Mouse (Mus musculus): Measurements from ENCODE around the gene Smg6. TPM values are rescaled to one million over a fixed set of nuclear protein-coding genes. Genes with fewer than 3 reads are reported as not detected.

Gene Smg6
- polyA plus RNA-seq, 1 experiment from 2014 or later, result 18.5 TPM

DNA sequence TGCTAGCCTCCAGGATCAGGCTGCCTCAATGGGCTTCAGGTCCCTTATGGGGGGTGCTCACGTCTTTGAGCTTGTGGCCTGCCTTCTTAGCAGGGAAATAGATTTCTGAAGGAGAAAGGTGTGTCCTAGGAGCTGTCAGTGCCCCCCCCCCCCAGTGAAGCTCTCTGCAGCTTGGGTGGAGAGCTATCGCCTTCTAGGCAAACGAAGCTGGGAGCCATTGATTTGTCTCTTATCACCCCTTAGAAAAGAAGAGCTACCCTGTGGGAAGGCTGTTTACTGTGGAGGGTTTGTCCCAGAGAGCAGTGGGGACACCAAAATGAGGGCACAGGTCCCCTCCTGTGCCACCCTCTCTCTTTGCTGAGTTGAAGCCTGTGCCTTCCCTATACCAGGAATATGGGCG is 284.5 kb downstream of the Smg6 start:
- WGBS, result 79% methylated on average over 4 of the region's 4 CpGs
- Histone ChIP-seq H3K4me3 (ENCODE audit: low read depth, low read length) (no peak overlapping the region), H3K9me3 (ENCODE audit: control insufficient read depth, low read length) (no peaks in the 10 kb centered on the region), H3K4me2 (ENCODE audit: low read depth, severe bottlenecking) (no peak overlapping the region), H3K27me3 (ENCODE audit: control insufficient read depth, insufficient read depth, low read length) (no peaks in the 10 kb centered on the region; the same call in 1 of the 2 replicates), H3K36me3 (ENCODE audit: control insufficient read depth, insufficient read depth, low read length) (no peaks in the 10 kb centered on the region), H3K4me1 (ENCODE audit: control insufficient read depth, insufficient read depth, low read length) (peaks cover 14% of the 10 kb centered on the region), H3K27ac (replicated peaks; ENCODE audit: low read depth, low read length) (no peak overlapping the region), H3K9ac (ENCODE audit: low read length) (no peak overlapping the region)
- no peak for ATAC-seq (ENCODE audit: insufficient number of reproducible peaks, low FRiP score, low TSS enrichment, low read depth)
- DNase-seq (ENCODE audit: low spot score), result no peak

DNA sequence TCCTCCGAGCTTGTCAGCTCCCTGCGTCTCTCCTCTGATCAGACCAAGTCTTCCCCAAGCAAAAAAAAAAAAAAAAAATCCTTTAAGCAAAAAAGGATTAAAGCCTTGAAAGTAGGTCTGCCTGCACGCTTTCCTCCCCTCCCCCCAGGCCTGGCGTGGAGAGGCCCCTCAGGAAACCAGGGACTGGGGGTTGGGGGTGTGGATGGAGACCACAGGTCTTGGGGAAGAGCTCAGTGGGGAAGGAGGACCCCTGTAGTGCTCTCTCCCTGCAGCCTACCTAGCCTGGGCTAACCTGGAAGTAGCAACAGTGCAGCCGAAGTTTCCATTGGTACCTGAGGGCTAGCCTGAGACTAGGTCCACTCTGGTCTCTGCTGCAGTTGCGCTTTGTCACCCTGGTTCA is 285.1 kb downstream of the Smg6 start:
- DNase-seq (ENCODE audit: low spot score) (no peak), ATAC-seq (ENCODE audit: insufficient number of reproducible peaks, low FRiP score, low TSS enrichment, low read depth) (no peak)
- no peak overlapping the region for H3K4me2 ChIP-seq (ENCODE audit: low read depth, severe bottlenecking)
- no peak overlapping the region for H3K4me3 ChIP-seq (ENCODE audit: low read depth, low read length)
- peaks cover 14% of the 10 kb centered on the region for H3K4me1 ChIP-seq (ENCODE audit: control insufficient read depth, insufficient read depth, low read length)
- no peaks in the 10 kb centered on the region; the same call in 1 of the 2 replicates for H3K27me3 ChIP-seq (ENCODE audit: control insufficient read depth, insufficient read depth, low read length)
- WGBS, result 45% methylated on average over 6 of the region's 6 CpGs
- no peak overlapping the region for H3K27ac ChIP-seq (replicated peaks; ENCODE audit: low read depth, low read length)
- H3K9me3 ChIP-seq (ENCODE audit: control insufficient read depth, low read length), result no peaks in the 10 kb centered on the region
- H3K36me3 ChIP-seq (ENCODE audit: control insufficient read depth, insufficient read depth, low read length), result no peaks in the 10 kb centered on the region
- H3K9ac ChIP-seq (ENCODE audit: low read length), result no peak overlapping the region

DNA sequence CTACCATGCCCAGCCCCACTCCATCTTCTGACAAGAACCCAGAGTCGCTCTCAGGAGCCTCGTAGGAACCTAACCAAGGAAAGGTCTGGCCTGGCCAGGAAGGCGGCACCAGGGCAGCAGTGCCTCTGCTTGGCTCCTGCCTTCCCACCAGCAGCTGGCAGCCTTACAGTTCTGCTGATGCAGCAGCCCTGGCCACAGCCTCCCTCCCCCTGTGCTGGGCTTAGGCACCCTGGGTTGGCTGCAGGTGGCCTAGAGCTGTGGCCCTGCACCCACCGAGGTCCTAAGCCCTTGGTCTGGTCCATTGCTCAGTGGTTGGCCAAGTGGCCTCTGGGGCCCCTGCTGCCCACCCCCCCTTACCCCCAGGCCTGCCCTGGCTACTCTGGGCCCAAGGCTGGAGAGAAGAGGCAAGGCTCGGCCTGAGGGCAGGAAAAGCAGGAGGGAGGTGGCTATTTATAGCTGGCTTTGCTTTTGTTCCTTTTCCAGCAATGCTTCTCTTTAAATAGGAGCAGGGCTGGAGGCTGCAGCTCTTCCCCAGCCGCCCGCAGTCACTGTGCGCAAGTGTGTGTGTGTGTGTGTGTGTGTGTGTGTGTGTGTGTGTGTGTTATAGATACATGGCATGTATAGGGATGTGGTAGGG is 286.5 kb downstream of the Smg6 start:
- WGBS, result 57% methylated on average over 8 of the region's 8 CpGs
- H3K9ac ChIP-seq (ENCODE audit: low read length), result no peak overlapping the region
- H3K4me3 ChIP-seq (ENCODE audit: low read depth, low read length), result no peak overlapping the region
- H3K9me3 ChIP-seq (ENCODE audit: control insufficient read depth, low read length), result no peaks in the 10 kb centered on the region
- no peak overlapping the region; the same call in 1 of the 2 replicates for H3K27ac ChIP-seq (replicated peaks; ENCODE audit: low read depth, low read length)
- ATAC-seq (ENCODE audit: insufficient number of reproducible peaks, low FRiP score, low TSS enrichment, low read depth), result no peak
- no peaks in the 10 kb centered on the region; the same call in 1 of the 2 replicates for H3K27me3 ChIP-seq (ENCODE audit: control insufficient read depth, insufficient read depth, low read length)
- no peak for DNase-seq (ENCODE audit: low spot score)
- H3K4me1 ChIP-seq (ENCODE audit: control insufficient read depth, insufficient read depth, low read length), result peaks cover 14% of the 10 kb centered on the region
- H3K4me2 ChIP-seq (ENCODE audit: low read depth, severe bottlenecking), result no peak overlapping the region
- no peaks in the 10 kb centered on the region for H3K36me3 ChIP-seq (ENCODE audit: control insufficient read depth, insufficient read depth, low read length)

DNA sequence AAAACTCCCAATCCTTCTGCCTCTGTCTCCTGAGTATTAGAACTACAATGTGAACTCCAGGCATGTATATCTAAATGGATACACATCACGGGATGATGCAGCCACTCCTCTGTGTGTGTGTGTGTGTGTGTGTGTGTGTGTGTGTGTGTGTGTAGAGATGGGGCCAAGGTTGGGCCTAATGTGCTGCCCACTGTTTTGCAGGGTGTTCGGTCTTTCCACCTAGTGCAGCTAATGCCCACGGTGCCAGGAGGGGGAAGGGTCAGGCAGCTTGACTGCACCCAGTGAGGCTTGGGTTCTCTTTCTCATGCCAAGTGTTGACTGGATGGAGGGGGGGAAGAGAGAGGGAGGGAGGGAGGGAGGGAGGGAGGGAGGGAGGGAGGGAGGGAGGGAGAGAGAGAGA is 287.3 kb downstream of the Smg6 start:
- H3K4me3 ChIP-seq (ENCODE audit: low read depth, low read length), result no peak overlapping the region
- no peak overlapping the region for H3K4me2 ChIP-seq (ENCODE audit: low read depth, severe bottlenecking)
- no peaks in the 10 kb centered on the region for H3K36me3 ChIP-seq (ENCODE audit: control insufficient read depth, insufficient read depth, low read length)
- ATAC-seq (ENCODE audit: insufficient number of reproducible peaks, low FRiP score, low TSS enrichment, low read depth), result no peak
- H3K4me1 ChIP-seq (ENCODE audit: control insufficient read depth, insufficient read depth, low read length), result peaks cover 14% of the 10 kb centered on the region
- no peak overlapping the region for H3K27ac ChIP-seq (replicated peaks; ENCODE audit: low read depth, low read length)
- no peaks in the 10 kb centered on the region; the same call in 1 of the 2 replicates for H3K27me3 ChIP-seq (ENCODE audit: control insufficient read depth, insufficient read depth, low read length)
- no peaks in the 10 kb centered on the region for H3K9me3 ChIP-seq (ENCODE audit: control insufficient read depth, low read length)
- no peak for DNase-seq (ENCODE audit: low spot score)
- H3K9ac ChIP-seq (ENCODE audit: low read length), result no peak overlapping the region
- 79% methylated on average over 2 of the region's 3 CpGs for WGBS

DNA sequence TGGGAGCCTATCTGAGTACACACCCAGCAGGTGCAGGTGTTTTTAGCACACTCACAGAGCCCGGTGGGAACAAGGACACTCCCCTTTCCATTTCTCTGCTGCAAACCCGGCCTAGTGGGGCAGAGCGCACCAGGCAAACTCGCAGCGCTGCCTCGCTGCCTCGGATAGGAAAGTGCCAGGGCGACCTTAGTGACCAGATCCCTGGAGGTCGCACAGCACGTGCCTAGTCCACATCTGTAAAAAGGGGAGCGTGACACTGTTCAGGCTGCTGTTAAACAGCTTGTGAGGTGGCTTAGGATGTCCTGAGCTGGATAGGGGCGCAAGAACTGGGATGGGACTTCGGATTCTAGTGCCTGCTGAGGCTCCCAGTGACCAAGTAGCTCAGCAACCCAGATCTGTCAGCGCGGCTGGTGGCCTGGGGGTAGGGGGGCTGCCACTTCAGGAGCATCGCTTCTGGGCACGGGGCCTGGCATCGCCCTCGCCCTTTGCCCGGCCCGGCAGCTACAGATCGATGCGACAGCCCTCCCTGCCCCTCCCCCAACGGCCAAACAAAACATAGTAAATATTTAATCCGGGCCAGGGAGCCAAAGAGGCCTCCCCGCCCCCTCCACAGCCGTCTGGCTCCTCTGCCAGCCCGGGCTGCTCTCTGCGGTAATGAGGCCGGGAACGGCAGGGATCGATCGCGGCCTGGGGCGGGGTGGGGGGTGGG is 287.9 kb downstream of the Smg6 start:
- H3K9me3 ChIP-seq (ENCODE audit: control insufficient read depth, low read length), result no peaks in the 10 kb centered on the region
- 2% methylated on average over 34 of the region's 35 CpGs for WGBS
- H3K4me1 ChIP-seq (ENCODE audit: control insufficient read depth, insufficient read depth, low read length), result peaks cover 14% of the 10 kb centered on the region
- peak; percentile 65 for DNase-seq (ENCODE audit: low spot score)
- ATAC-seq (ENCODE audit: insufficient number of reproducible peaks, low FRiP score, low TSS enrichment, low read depth), result peak; percentile 7; the same call in 1 of the 2 replicates
- peak overlapping the region; percentile 26 for H3K4me3 ChIP-seq (ENCODE audit: low read depth, low read length)
- peak overlapping the region; percentile 41; the same call in 1 of the 2 replicates for H3K9ac ChIP-seq (ENCODE audit: low read length)
- no peak overlapping the region for H3K27ac ChIP-seq (replicated peaks; ENCODE audit: low read depth, low read length)
- H3K4me2 ChIP-seq (ENCODE audit: low read depth, severe bottlenecking), result peak overlapping the region; percentile 68
- no peaks in the 10 kb centered on the region; the same call in 1 of the 2 replicates for H3K27me3 ChIP-seq (ENCODE audit: control insufficient read depth, insufficient read depth, low read length)
- H3K36me3 ChIP-seq (ENCODE audit: control insufficient read depth, insufficient read depth, low read length), result no peaks in the 10 kb centered on the region

MicroRNAs within 50 kb of the gene (microRNA counts, 519-probe panel; counts per million panel counts)
- microRNA mmu-miR-132 (1,132 counts per million, percentile 4 among the panel's probes with 10 or more counts), microRNA mmu-miR-212 (not detected)

Small RNAs within 50 kb of the gene (microRNA-seq; reads per million reads assigned to microRNA genes)
- 46.7 reads per million, percentile 40 among the genes with 10 or more reads in this experiment for gene Mir132
- gene Mir212, result 5.8 reads per million, percentile 12 among the genes with 10 or more reads in this experiment

Other genes with a start within 250 kb of the Smg6 start
- 77.5 and 83.3 TPM in 2 replicates for gene Pafah1b1, start 201.2 kb upstream of the Smg6 start, polyA plus RNA-seq (2014; fragmentation: Nextera tagmentation; extraction: Ambion mirVana)
- gene Mettl16, start 155.0 kb upstream of the Smg6 start, polyA plus RNA-seq (2014; fragmentation: Nextera tagmentation; extraction: Ambion mirVana), result 51.6 and 54.7 TPM in 2 replicates
- 5.1 and 5.5 TPM in 2 replicates for gene Mnt, start 94.9 kb upstream of the Smg6 start, polyA plus RNA-seq (2014; fragmentation: Nextera tagmentation; extraction: Ambion mirVana)
- 3.0 and 3.4 TPM in 2 replicates for gene Sgsm2, start 28.8 kb upstream of the Smg6 start, polyA plus RNA-seq (2014; fragmentation: Nextera tagmentation; extraction: Ambion mirVana)
- 52.9 and 59.9 TPM in 2 replicates for gene Tsr1, start 27.8 kb upstream of the Smg6 start, polyA plus RNA-seq (2014; fragmentation: Nextera tagmentation; extraction: Ambion mirVana)
- 23.0 and 24.5 TPM in 2 replicates for gene Srr, start 125 bp downstream of the Smg6 start, polyA plus RNA-seq (2014; fragmentation: Nextera tagmentation; extraction: Ambion mirVana)
- gene Hic1, start 243.7 kb downstream of the Smg6 start, polyA plus RNA-seq (2014; fragmentation: Nextera tagmentation; extraction: Ambion mirVana), result 4.1 and 4.5 TPM in 2 replicates

Data from limb, embryonic 11.5 days (tissue).